Mouse (Mus musculus) CH12.LX (cell line): ENCODE data around the gene Ap3s2. TPM values are rescaled to one million over a fixed set of nuclear protein-coding genes. Genes with fewer than 3 reads are reported as not detected.

ENCODE experiments used
- DNase-seq: peaks from one replicate; pipeline ENCODE4 v3.0.0-alpha.2; 2013; ENCODE audit errors: extremely low read depth
- H3K27ac ChIP-seq: 2 replicates; pipeline ENCODE4 v1.5.1; 2012; ENCODE audit warnings: low read depth, mild to moderate bottlenecking, control low read depth, moderate library complexity; ENCODE audit not compliant: insufficient read depth
- H3K27me3 ChIP-seq: replicated peaks from 2 replicates; pipeline ENCODE3; 2012; ENCODE audit warnings: inconsistent platforms
- H3K36me3 ChIP-seq, 2 experiments: replicated peaks in 1 of 2; 2 replicates each; pipeline versions ENCODE3 to v1.6.1; 2012; ENCODE audit warnings: inconsistent platforms in 1 of 2, low read length in 1 of 2, mild to moderate bottlenecking in 1 of 2, mixed read lengths in 1 of 2, moderate library complexity in 1 of 2; ENCODE audit not compliant: control insufficient read depth in 1 of 2, insufficient read depth in 1 of 2
- H3K4me1 ChIP-seq, 2 experiments: 2 replicates each; pipeline ENCODE4 v1.6.1; 2012; ENCODE audit warnings: inconsistent platforms in 1 of 2, moderate library complexity in 1 of 2; ENCODE audit not compliant: insufficient read depth in 2 of 2, control insufficient read depth in 1 of 2
- H3K4me2 ChIP-seq: 2 replicates; pipeline ENCODE4 v1.6.1; 2012; ENCODE audit warnings: low read depth, mild to moderate bottlenecking, control low read depth; ENCODE audit not compliant: poor library complexity, insufficient read depth, severe bottlenecking
- H3K4me3 ChIP-seq, 3 experiments: fragments of 150-350 bp in 1 of 3; sonication (generic) in 1 of 3; replicated peaks in 1 of 3; 2 replicates each; pipeline versions ENCODE3 to v1.5.1; 2011 to 2012; ENCODE audit warnings: low read depth in 2 of 3, low read length in 2 of 3, mild to moderate bottlenecking in 2 of 3, moderate library complexity in 2 of 3, control low read depth in 1 of 3, improper control_type of control experiment in 1 of 3, inconsistent platforms in 1 of 3, mixed read lengths in 1 of 3; ENCODE audit not compliant: poor library complexity in 1 of 3
- H3K79me2 ChIP-seq: replicated peaks from 2 replicates; pipeline ENCODE4 v1.6.1; 2012; ENCODE audit warnings: mild to moderate bottlenecking, moderate library complexity; ENCODE audit not compliant: control insufficient read depth, poor library complexity, insufficient read depth, severe bottlenecking; ENCODE audit errors: extremely low read depth
- H3K9ac ChIP-seq: 2 replicates; pipeline ENCODE4 v1.6.1; 2012; ENCODE audit warnings: low read depth, mild to moderate bottlenecking, control low read depth, moderate library complexity; ENCODE audit not compliant: insufficient read depth
- H3K9me3 ChIP-seq: replicated peaks from 2 replicates; pipeline ENCODE3; 2012; ENCODE audit warnings: low read length, inconsistent platforms, mixed read lengths
- CHD2 ChIP-seq: IDR thresholded peaks from 2 replicates; pipeline ENCODE4 v1.6.1; 2011; ENCODE audit warnings: low read length, improper control_type of control experiment
- CTCF ChIP-seq, 2 experiments: IDR thresholded peaks in 1 of 2; conservative IDR thresholded peaks in 1 of 2; 2 replicates each; pipeline ENCODE4 v1.5.1; 2011 to 2012; ENCODE audit warnings: low read depth in 2 of 2, low read length in 2 of 2, improper control_type of control experiment in 1 of 2, inconsistent platforms in 1 of 2, mild to moderate bottlenecking in 1 of 2, moderate library complexity in 1 of 2
- EP300 ChIP-seq: IDR thresholded peaks from 2 replicates; pipeline ENCODE4 v1.6.1; 2011; ENCODE audit warnings: low read length, improper control_type of control experiment
- ETS1 ChIP-seq: conservative IDR thresholded peaks from 2 replicates; pipeline ENCODE4 v1.6.1; 2012; ENCODE audit warnings: low read depth, mild to moderate bottlenecking, inconsistent platforms, low read length, improper control_type of control experiment, moderate library complexity
- HCFC1 ChIP-seq: IDR thresholded peaks from 2 replicates; pipeline ENCODE4 v1.6.1; 2012; ENCODE audit warnings: low read depth, mild to moderate bottlenecking, inconsistent platforms, low read length, improper control_type of control experiment
- IRF4 ChIP-seq: IDR thresholded peaks from 2 replicates; pipeline ENCODE4 v1.6.1; 2014; ENCODE audit warnings: low read depth, mild to moderate bottlenecking, inconsistent platforms, low read length, improper control_type of control experiment
- KAT2A ChIP-seq: IDR thresholded peaks from 2 replicates; pipeline ENCODE4 v1.6.1; 2012; ENCODE audit warnings: low read length, improper control_type of control experiment, inconsistent platforms; ENCODE audit not compliant: insufficient replicate concordance
- MAX ChIP-seq: IDR thresholded peaks from 2 replicates; pipeline ENCODE4 v1.6.1; 2011; ENCODE audit warnings: low read length, improper control_type of control experiment
- MAZ ChIP-seq: IDR thresholded peaks from 2 replicates; pipeline ENCODE4 v1.6.1; 2012; ENCODE audit warnings: low read depth, mild to moderate bottlenecking, inconsistent platforms, low read length, improper control_type of control experiment, moderate library complexity
- MYC ChIP-seq: IDR thresholded peaks from 2 replicates; pipeline ENCODE4 v1.6.1; 2011; ENCODE audit warnings: low read depth, mild to moderate bottlenecking, improper control_type of control experiment, low read length
- NELFE ChIP-seq: IDR thresholded peaks from 2 replicates; pipeline ENCODE4 v1.6.1; 2011; ENCODE audit warnings: low read depth, low read length, improper control_type of control experiment
- POLR2AphosphoS2 ChIP-seq: IDR thresholded peaks from 2 replicates; pipeline ENCODE4 v1.6.1; 2011; ENCODE audit warnings: low read depth, low read length, improper control_type of control experiment
- RAD21 ChIP-seq: IDR thresholded peaks from 2 replicates; pipeline ENCODE4 v1.6.1; 2011; ENCODE audit warnings: low read depth, mild to moderate bottlenecking, low read length, improper control_type of control experiment, moderate library complexity
- SIN3A ChIP-seq: IDR thresholded peaks from 2 replicates; pipeline ENCODE4 v1.6.1; 2012; ENCODE audit warnings: low read length, improper control_type of control experiment, inconsistent platforms
- SMC3 ChIP-seq: IDR thresholded peaks from 2 replicates; pipeline ENCODE4 v1.6.1; 2011; ENCODE audit warnings: low read depth, low read length, improper control_type of control experiment
- USF1 ChIP-seq: IDR thresholded peaks from 2 replicates; pipeline ENCODE4 v1.6.1; 2014; ENCODE audit warnings: low read depth, mild to moderate bottlenecking, inconsistent platforms, low read length, improper control_type of control experiment
- USF2 ChIP-seq: conservative IDR thresholded peaks from 2 replicates; pipeline ENCODE4 v1.6.1; 2011; ENCODE audit warnings: low read depth, low read length, improper control_type of control experiment
- ZMIZ1 ChIP-seq: IDR thresholded peaks from 2 replicates; pipeline ENCODE4 v1.6.1; 2012; ENCODE audit warnings: low read depth, mild to moderate bottlenecking, inconsistent platforms, low read length, improper control_type of control experiment
- dilution Hi-C: fragments of 300-500 bp; cut with MboI; formaldehyde crosslinking; loops from 2 replicates; pipeline ENCODE4 v1.14.3; 2020; ENCODE audit warnings: low sequenced_read_pairs; ENCODE audit not compliant: extremely low pct_unique_long_range_greater_than_20kb, extremely low pct_ligation_motif_present
- in situ Hi-C: fragments of 300-500 bp; cut with MboI; formaldehyde crosslinking; loops from 3 replicates; pipeline ENCODE4 v1.14.3; 2019; ENCODE audit warnings: low sequenced_read_pairs, low pct_ligation_motif_present, low pct_unique_long_range_greater_than_20kb, mixed read lengths
- polyA plus RNA-seq: library from polyadenylated mRNA; unstranded; fragments of >175 nt; gene quantifications from 2 replicates; pipeline ENCODE4 v1.2.1, GENCODE M21; 2012; ENCODE audit warnings: low read depth; ENCODE audit not compliant: insufficient read length
- total RNA-seq, 2 experiments: library from RNA; depleted of rRNA; stranded (reverse); fragments of 300-350 nt in 1 of 2; fragments of >200 nt in 1 of 2; gene quantifications; 2 replicates each; pipeline ENCODE4 v1.2.3; 2012 to 2014

The Ap3s2 gene
- total and polyA plus RNA-seq, 3 experiments, result 12.7 to 21.8 (median 14.9) TPM

GRCm38 (mm10) chr7:79934461-79934860 lies 14.0 kb upstream of the Ap3s2 start:
- Histone ChIP-seq H3K9me3 (no peaks in the 10 kb centered on the region), H3K4me2 (no peak overlapping the region), H3K36me3 (no peaks in the 10 kb centered on the region), H3K27ac (no peak overlapping the region), H3K79me2 (no peaks in the 10 kb centered on the region), H3K9ac (no peak overlapping the region), H3K4me1 (no peaks in the 10 kb centered on the region), H3K4me3 (no peak overlapping the region), H3K27me3 (peaks cover 8% of the 10 kb centered on the region)
- in situ Hi-C loops (no loop called here), dilution Hi-C loops (no loop called here)
- TF ChIP-seq USF1 (no peak), EP300 (no peak), KAT2A (no peak), ETS1 (no peak), SMC3 (no peak), USF2 (no peak), IRF4 (no peak), MAZ (no peak), ZMIZ1 (no peak), HCFC1 (no peak), MYC (no peak), CHD2 (no peak), MAX (no peak)
- no peak for DNase-seq

- in situ Hi-C loops, result no loop called here
- TF ChIP-seq CTCF (conservative IDR thresholded peaks at IDR 0.05 in 1 of 2, IDR thresholded peaks at IDR 0.05 in 1 of 2; ENCODE audit: low read depth in 2 of 2, low read length in 2 of 2) (peak in 1 of 2 experiments; percentile 33; a peak in 2 of 4 replicates), POLR2AphosphoS2 (no peak), SIN3A (no peak), NELFE (no peak), KAT2A (no peak), RAD21 (no peak)
- TF ChIP-seq, all 38 proteins: peak for 1
- H3K27me3 ChIP-seq, result peaks cover 2% of the 10 kb centered on the region
- dilution Hi-C loops, result no loop called here
- H3K4me2 ChIP-seq, result no peak overlapping the region
- peaks cover 0 to 4% of the 10 kb centered on the region in 2 experiments for H3K36me3 ChIP-seq
- H3K27ac ChIP-seq, result no peak overlapping the region
- H3K9me3 ChIP-seq, result no peaks in the 10 kb centered on the region
- no peak overlapping the region for H3K4me3 ChIP-seq
- no peaks in the 10 kb centered on the region for H3K79me2 ChIP-seq
- peak; percentile 6 for DNase-seq
- no peak overlapping the region for H3K9ac ChIP-seq
- H3K4me1 ChIP-seq, result peaks cover 0 to 5% of the 10 kb centered on the region in 2 experiments; a peak in 3 of 4 replicates
Measured at GRCm38 (mm10) chr7:79928516-79929052, 8.1 kb upstream of the Ap3s2 start.
